Mouse (Mus musculus) R1 (cell line): ENCODE data around the gene H2afx.

Experiments
- DNase-seq: peaks from one replicate; pipeline ENCODE4 v3.0.0-alpha.2; 2018; ENCODE audit warnings: low read depth, low spot score

Gene H2afx

GRCm38 (mm10) chr9:44378153-44378730 lies 43.7 kb downstream of the H2afx start:
- no peak for DNase-seq

- DNase-seq, result peak; percentile 98
Measured at GRCm38 (mm10) chr9:44379054-44379834, 44.8 kb downstream of the H2afx start, which contains the start of gene Hyou1. TSS of gene Hyou1 (plus strand) at chr9:44379490.

GRCm38 (mm10) chr9:44379862-44380261 lies 45.4 kb downstream of the H2afx start:
- no peak for DNase-seq

- DNase-seq, result no peak
Measured at GRCm38 (mm10) chr9:44384596-44384995, 50.1 kb downstream of the H2afx start.
